Mouse (Mus musculus) stomach, postnatal 0 days (tissue): ENCODE measurements around the gene Ypel2. TPM values are rescaled to one million over a fixed set of nuclear protein-coding genes. Genes with fewer than 3 reads are reported as not detected.

Source experiments
- ATAC-seq: fragments of 200-750 bp; cut with Nextera tagmentation; 2 replicates; pipeline ENCODE4 v1.8.0; 2017; ENCODE audit not compliant: low FRiP score, low TSS enrichment
- DNase-seq: peaks from one replicate; pipeline ENCODE4 v3.0.0-alpha.2; 2016; ENCODE audit warnings: low spot score
- H3K27ac ChIP-seq: fragments of 300-500 bp; sonication (generic); replicated peaks from 2 replicates; pipeline ENCODE4 v1.5.1; 2014; ENCODE audit warnings: mild to moderate bottlenecking, control low read depth
- H3K27me3 ChIP-seq: fragments of 300-500 bp; sonication (generic); 2 replicates; pipeline ENCODE4 v1.6.1; 2014; ENCODE audit warnings: low read length; ENCODE audit not compliant: control insufficient read depth, insufficient read depth
- H3K36me3 ChIP-seq: fragments of 300-500 bp; sonication (generic); 2 replicates; pipeline ENCODE4 v1.6.1; 2014; ENCODE audit warnings: low read length, mixed read lengths; ENCODE audit not compliant: control insufficient read depth, insufficient read depth
- H3K4me1 ChIP-seq: fragments of 300-500 bp; sonication (generic); replicated peaks from 2 replicates; pipeline ENCODE4 v1.6.1; 2014; ENCODE audit warnings: antibody characterized with exemption; ENCODE audit not compliant: control insufficient read depth, insufficient read depth
- H3K4me2 ChIP-seq: fragments of 300-500 bp; sonication (generic); replicated peaks from 2 replicates; pipeline ENCODE4 v1.6.1; 2014; ENCODE audit warnings: low read depth, mild to moderate bottlenecking, control low read depth, moderate library complexity
- H3K4me3 ChIP-seq: fragments of 300-500 bp; sonication (generic); 2 replicates; pipeline ENCODE4 v1.5.1; 2014; ENCODE audit warnings: low read depth, low read length, control low read depth
- H3K9ac ChIP-seq: fragments of 300-500 bp; sonication (generic); 2 replicates; pipeline ENCODE4 v1.6.1; 2014; ENCODE audit warnings: mild to moderate bottlenecking, low read length, control low read depth, mixed read lengths
- H3K9me3 ChIP-seq: fragments of 300-500 bp; sonication (generic); 2 replicates; pipeline ENCODE4 v1.6.1; 2016; ENCODE audit warnings: low read length; ENCODE audit not compliant: control insufficient read depth
- CTCF ChIP-seq: IDR thresholded peaks from 2 replicates; pipeline ENCODE4 v1.5.1; 2016; ENCODE audit warnings: antibody characterized with exemption, low read depth, mild to moderate bottlenecking, moderate library complexity
- EP300 ChIP-seq: optimal IDR thresholded peaks from 2 replicates; pipeline ENCODE3; 2016; ENCODE audit warnings: antibody characterized with exemption
- WGBS: fragments of 180-500 bp; shearing (Covaris S2); extraction: QIAGEN DNeasy Blood & Tissue Kit; methylation state at CpG from one replicate; pipeline ENCODE4 v1.1.7; 2014; 5-methylcytosine and 5-hydroxymethylcytosine counted together
- polyA plus RNA-seq: library from polyadenylated mRNA; unstranded; fragments of >200 nt; fragmentation: Nextera tagmentation; extraction: Ambion mirVana; gene quantifications from 2 replicates; pipeline ENCODE4 v1.2.1, GENCODE M21; 2015

Gene Ypel2
- 3.9 and 4.0 TPM in 2 replicates for polyA plus RNA-seq

DNA sequence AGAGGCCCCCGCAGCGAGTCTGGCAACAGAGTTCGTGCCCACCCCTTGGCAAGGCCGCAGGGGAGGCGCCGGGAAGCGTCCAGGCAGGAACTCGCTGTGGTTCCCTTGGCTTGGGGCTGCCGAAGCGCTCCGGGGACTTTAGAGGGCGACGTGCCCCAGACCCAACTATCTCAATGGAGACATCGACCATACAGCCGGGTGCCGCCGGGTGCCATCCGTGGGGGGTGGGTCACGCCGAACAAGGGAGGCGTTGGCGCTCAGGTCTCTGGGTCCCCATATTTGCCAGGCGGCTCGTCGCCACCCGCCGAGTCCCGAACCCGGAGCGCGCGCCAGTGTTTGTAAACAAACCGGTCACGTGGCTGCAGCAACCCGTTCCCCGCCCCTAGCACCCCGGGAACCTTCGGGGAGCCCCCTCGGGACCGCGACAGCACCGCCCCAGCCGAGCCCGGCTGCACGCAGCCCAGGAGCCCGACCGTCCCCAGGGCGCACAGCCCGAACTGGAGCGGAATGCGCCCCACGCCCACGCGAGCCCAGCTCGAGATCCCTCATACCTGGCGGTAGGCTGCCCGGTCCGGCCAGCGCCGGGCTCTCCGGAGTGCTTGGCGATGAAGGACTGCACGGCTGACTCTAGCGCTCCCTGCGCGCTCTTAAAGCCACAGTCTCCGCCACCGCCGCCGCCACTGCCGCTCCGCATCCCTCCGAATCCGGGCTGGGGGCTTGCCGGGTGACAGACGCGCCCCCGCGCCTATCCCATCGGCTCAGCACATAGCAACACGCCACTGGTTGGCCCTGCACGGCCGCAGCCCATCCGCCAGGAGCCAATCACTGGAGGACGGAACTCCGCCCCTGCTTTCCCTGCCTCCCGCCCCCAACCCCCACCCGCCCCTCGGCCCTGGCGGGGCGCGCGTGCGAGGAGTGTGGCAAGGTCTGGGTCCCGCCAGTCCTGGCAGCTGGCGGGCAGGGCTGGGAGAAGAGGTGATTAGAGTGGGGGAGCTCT, at the start of gene Ypel2:
Gene Ypel2 (minus strand): TSS at position 667 of the 997 bp plus-strand sequence.
- Histone ChIP-seq H3K4me1 (peaks cover 4% of the 10 kb centered on the region; the same call in 1 of the 2 replicates), H3K27ac (peak within 1 kb of the TSS; percentile 93), H3K4me2 (peak within 1 kb of the TSS; percentile 91), H3K27me3 (no peaks in the 10 kb centered on the region), H3K9me3 (no peaks in the 10 kb centered on the region), H3K9ac (peak within 1 kb of the TSS; percentile 87), H3K36me3 (no peaks in the 10 kb centered on the region), H3K4me3 (peak within 1 kb of the TSS; percentile 92)
- TF ChIP-seq CTCF = peak; percentile 13; the same call in 1 of the 2 replicates
- TF ChIP-seq EP300 = no peak
- under 1% methylated on average over 66 of the region's 96 CpGs for WGBS
- ATAC-seq = peak; percentile 97
- peak; percentile 95 for DNase-seq

DNA sequence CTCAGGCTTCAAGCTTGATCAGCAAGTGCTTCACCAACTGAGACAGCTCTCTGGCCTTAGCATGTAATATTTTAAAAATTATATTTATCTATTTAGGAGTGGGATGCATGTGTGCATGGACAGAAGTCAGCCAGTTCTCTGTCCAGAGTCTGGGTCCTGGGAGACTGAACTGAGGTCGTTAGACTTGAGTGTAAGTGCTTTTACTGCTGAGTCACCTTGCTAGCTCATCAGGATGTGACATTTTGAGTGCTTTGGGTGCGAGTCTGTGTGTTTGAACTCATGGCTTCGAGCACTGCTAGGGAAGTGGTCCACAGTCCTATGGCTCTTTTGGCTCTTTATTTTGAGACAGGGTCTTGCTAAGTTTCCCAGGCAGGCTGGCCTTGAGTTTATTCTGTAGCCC, 49.5 kb upstream of the Ypel2 start:
- WGBS = 83% methylated on average over 3 of the region's 3 CpGs
- no peak overlapping the region for H3K4me3 ChIP-seq
- DNase-seq (no peak), ATAC-seq (no peak)
- TF ChIP-seq CTCF (no peak), EP300 (no peak)
- no peaks in the 10 kb centered on the region for H3K9me3 ChIP-seq
- no peak overlapping the region for H3K9ac ChIP-seq
- no peak overlapping the region for H3K4me2 ChIP-seq
- no peak overlapping the region for H3K27ac ChIP-seq
- H3K4me1 ChIP-seq = no peaks in the 10 kb centered on the region
- peaks cover 3% of the 10 kb centered on the region; the same call in 1 of the 2 replicates for H3K36me3 ChIP-seq
- no peaks in the 10 kb centered on the region for H3K27me3 ChIP-seq

DNA sequence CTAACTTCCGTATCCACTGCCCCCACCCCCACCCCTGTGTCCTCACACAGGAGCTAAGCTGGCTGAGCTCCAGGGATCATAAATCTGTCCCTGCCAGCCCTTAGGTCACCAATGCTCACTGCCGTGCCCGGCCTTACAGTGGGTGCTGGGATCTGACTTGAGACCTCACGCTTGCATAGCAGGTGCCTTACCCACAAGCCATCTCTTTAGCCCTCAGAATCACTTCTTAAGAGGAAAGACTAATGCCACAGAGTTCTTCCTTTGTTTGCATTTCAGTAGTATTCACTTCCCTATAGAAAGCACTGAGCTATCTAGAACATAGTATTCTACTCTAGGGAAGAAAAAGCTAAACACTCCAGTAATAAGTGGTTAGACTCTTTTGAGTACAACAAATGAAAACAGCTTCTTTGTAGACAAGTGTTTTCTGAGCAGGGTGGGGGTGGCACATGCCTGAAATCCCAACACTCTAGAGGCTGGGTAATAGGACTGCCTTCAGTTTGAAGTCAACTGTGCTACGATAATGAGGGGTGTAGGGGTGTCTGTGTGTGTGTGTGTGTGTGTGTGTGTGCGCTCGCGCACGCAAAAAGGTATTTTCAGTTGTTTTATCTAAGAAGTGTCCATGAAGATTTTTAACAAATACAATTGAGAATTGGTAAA, 45.9 kb upstream of the Ypel2 start:
- whole genome bisulfite sequencing = 75% methylated on average over 9 of the region's 9 CpGs
- no peak overlapping the region for H3K27ac ChIP-seq

DNA sequence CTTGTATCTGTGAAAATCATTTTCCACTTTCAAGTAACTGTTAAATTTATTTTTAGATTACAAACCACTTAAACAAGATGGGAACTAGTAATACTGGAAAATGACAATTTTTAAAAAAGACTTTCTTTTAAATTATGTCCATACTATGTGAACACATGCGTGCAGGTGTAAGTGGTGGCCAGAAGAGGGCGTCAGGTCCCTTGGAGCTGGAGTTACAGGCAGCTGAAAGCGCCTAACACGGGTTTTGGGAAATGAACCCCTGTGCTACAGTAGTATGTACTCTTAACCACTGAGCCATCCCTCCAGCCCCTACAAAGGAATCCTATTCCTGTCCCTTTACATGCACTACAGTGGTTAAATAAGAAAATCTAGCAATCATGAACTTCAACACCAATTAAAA, 42.7 kb upstream of the Ypel2 start:
- no peak for ATAC-seq

More for the DNA sequence above, 45.9 kb upstream of the Ypel2 start:
- Histone ChIP-seq H3K9me3 (no peaks in the 10 kb centered on the region), H3K36me3 (peaks cover 3% of the 10 kb centered on the region; the same call in 1 of the 2 replicates), H3K27me3 (no peaks in the 10 kb centered on the region), H3K4me1 (no peaks in the 10 kb centered on the region), H3K4me3 (no peak overlapping the region), H3K9ac (no peak overlapping the region), H3K4me2 (no peak overlapping the region)
- DNase-seq = no peak
- TF ChIP-seq CTCF (no peak), EP300 (no peak)
- ATAC-seq = peak; percentile 49; the same call in 1 of the 2 replicates

DNA sequence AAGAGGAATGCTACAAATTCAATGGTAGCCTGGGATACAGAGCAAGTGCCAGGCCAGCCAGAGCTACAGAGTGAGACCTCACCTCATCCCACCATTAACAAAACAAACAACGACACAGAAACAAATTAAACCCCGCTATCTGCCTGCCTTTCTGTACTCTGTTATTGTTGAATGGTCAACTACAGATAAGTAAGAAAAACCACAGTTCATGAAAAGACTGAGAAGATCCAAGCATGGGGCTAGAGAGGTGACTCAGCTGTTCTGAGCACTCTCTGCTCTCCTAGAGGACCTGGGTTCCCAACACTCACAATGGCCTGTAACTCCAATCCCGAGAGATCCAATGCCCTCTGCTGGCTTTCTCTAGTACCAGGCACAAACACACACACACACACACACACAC, 34.7 kb upstream of the Ypel2 start:
- 83% methylated on average over 3 of the region's 3 CpGs for WGBS
- H3K4me1 ChIP-seq = no peaks in the 10 kb centered on the region; the same call in 1 of the 2 replicates
- H3K9me3 ChIP-seq = no peaks in the 10 kb centered on the region
- H3K27ac ChIP-seq = no peak overlapping the region
- no peak for TF ChIP-seq EP300
- TF ChIP-seq CTCF = no peak
- ATAC-seq (no peak), DNase-seq (no peak)
- no peaks in the 10 kb centered on the region for H3K27me3 ChIP-seq
- no peak overlapping the region for H3K9ac ChIP-seq
- no peak overlapping the region for H3K4me2 ChIP-seq
- H3K4me3 ChIP-seq = no peak overlapping the region
- no peaks in the 10 kb centered on the region for H3K36me3 ChIP-seq

More for the DNA sequence above, 42.7 kb upstream of the Ypel2 start:
- no peaks in the 10 kb centered on the region for H3K4me1 ChIP-seq
- peaks cover 3% of the 10 kb centered on the region; the same call in 1 of the 2 replicates for H3K36me3 ChIP-seq
- no peak overlapping the region for H3K4me3 ChIP-seq
- H3K27me3 ChIP-seq = no peaks in the 10 kb centered on the region
- H3K9me3 ChIP-seq = no peaks in the 10 kb centered on the region
- DNase-seq = no peak
- 75% methylated on average over 4 of the region's 4 CpGs for WGBS
- H3K4me2 ChIP-seq = no peak overlapping the region
- no peak overlapping the region for H3K27ac ChIP-seq
- peak; percentile 54 for TF ChIP-seq CTCF
- no peak for TF ChIP-seq EP300
- H3K9ac ChIP-seq = no peak overlapping the region
